Mouse (Mus musculus) neural tube, embryonic 14.5 days (tissue): ENCODE results near the gene Tbc1d9b. TPM values are rescaled to one million over a fixed set of nuclear protein-coding genes. Genes with fewer than 3 reads are reported as not detected.

Experiments
- ATAC-seq: fragments of 200-750 bp; cut with Nextera tagmentation; 2 replicates; pipeline ENCODE4 v1.8.0; 2017; ENCODE audit warnings: low read depth, mild to moderate bottlenecking, moderate TSS enrichment, moderate library complexity
- H3K27ac ChIP-seq: fragments of 300-500 bp; sonication (generic); 2 replicates; pipeline ENCODE4 v1.5.1; 2014; ENCODE audit warnings: low read depth, mild to moderate bottlenecking, control low read depth, low read length, moderate library complexity, mixed read lengths
- H3K27me3 ChIP-seq: fragments of 300-500 bp; sonication (generic); 2 replicates; pipeline ENCODE4 v1.6.1; 2014; ENCODE audit warnings: low read length; ENCODE audit not compliant: control insufficient read depth, insufficient read depth
- H3K36me3 ChIP-seq: fragments of 300-500 bp; sonication (generic); 2 replicates; pipeline ENCODE4 v1.6.1; 2014; ENCODE audit warnings: low read length, mixed read lengths; ENCODE audit not compliant: control insufficient read depth, insufficient read depth
- H3K4me1 ChIP-seq: fragments of 300-500 bp; sonication (generic); 2 replicates; pipeline ENCODE4 v1.6.1; 2014; ENCODE audit warnings: low read length; ENCODE audit not compliant: control insufficient read depth, insufficient read depth
- H3K4me2 ChIP-seq: fragments of 300-500 bp; sonication (generic); 2 replicates; pipeline ENCODE4 v1.6.1; 2014; ENCODE audit warnings: mild to moderate bottlenecking, low read depth, low read length, control low read depth
- H3K4me3 ChIP-seq: fragments of 300-500 bp; sonication (generic); 2 replicates; pipeline ENCODE4 v1.5.1; 2014; ENCODE audit warnings: low read depth, low read length, control low read depth, mixed read lengths
- H3K9ac ChIP-seq: fragments of 300-500 bp; sonication (generic); replicated peaks from 2 replicates; pipeline ENCODE4 v1.6.1; 2014; ENCODE audit warnings: low read depth, mild to moderate bottlenecking, control low read depth, low read length, mixed read lengths
- H3K9me3 ChIP-seq: fragments of 300-500 bp; sonication (generic); 2 replicates; pipeline ENCODE4 v1.6.1; 2016; ENCODE audit warnings: low read length; ENCODE audit not compliant: control insufficient read depth
- WGBS: fragments of 180-500 bp; shearing (Covaris S2); extraction: QIAGEN DNeasy Blood & Tissue Kit; methylation state at CpG from one replicate; pipeline ENCODE4 v1.1.7; 2014; 5-methylcytosine and 5-hydroxymethylcytosine counted together
- polyA plus RNA-seq: library from polyadenylated mRNA; unstranded; fragments of >200 nt; fragmentation: Nextera tagmentation; extraction: Ambion mirVana; gene quantifications from 2 replicates; pipeline ENCODE4 v1.2.1, GENCODE M21; 2014

The Tbc1d9b gene
- polyA plus RNA-seq = 30.3 and 42.5 TPM in 2 replicates

- peak; percentile 95 for ATAC-seq
Observed at GRCm38 (mm10) chr11:50130811-50131766, at the start of gene Tbc1d9b. TSS of gene Tbc1d9b (plus strand) at chr11:50131396.

GRCm38 (mm10) chr11:50086211-50086610, 45.0 kb upstream of the Tbc1d9b start:
- H3K4me1 ChIP-seq = peaks cover 2% of the 10 kb centered on the region; the same call in 1 of the 2 replicates
- peaks cover 14% of the 10 kb centered on the region for H3K36me3 ChIP-seq
- no peak overlapping the region for H3K4me3 ChIP-seq
- no peak for ATAC-seq
- H3K9ac ChIP-seq = no peak overlapping the region
- no peak overlapping the region for H3K4me2 ChIP-seq
- no peaks in the 10 kb centered on the region for H3K9me3 ChIP-seq
- WGBS = 93% methylated on average over 3 of the region's 3 CpGs
- no peak overlapping the region for H3K27ac ChIP-seq
- H3K27me3 ChIP-seq = no peaks in the 10 kb centered on the region

More at GRCm38 (mm10) chr11:50130811-50131766, at the start of gene Tbc1d9b:
- Histone ChIP-seq H3K4me1 (peaks cover 10% of the 10 kb centered on the region), H3K27me3 (no peaks in the 10 kb centered on the region), H3K27ac (peak within 1 kb of the TSS; percentile 91), H3K36me3 (no peaks in the 10 kb centered on the region), H3K4me3 (peak within 1 kb of the TSS; percentile 87), H3K9me3 (no peaks in the 10 kb centered on the region), H3K4me2 (peak within 1 kb of the TSS; percentile 69), H3K9ac (peak within 1 kb of the TSS; percentile 99)
- whole genome bisulfite sequencing = under 1% methylated on average over 56 of the region's 77 CpGs

GRCm38 (mm10) chr11:50089840-50090239, 41.4 kb upstream of the Tbc1d9b start:
- Histone ChIP-seq H3K4me2 (no peak overlapping the region), H3K9ac (no peak overlapping the region), H3K4me1 (peaks cover 3% of the 10 kb centered on the region; the same call in 1 of the 2 replicates), H3K27me3 (no peaks in the 10 kb centered on the region), H3K36me3 (peaks cover 25% of the 10 kb centered on the region), H3K27ac (no peak overlapping the region), H3K4me3 (no peak overlapping the region), H3K9me3 (no peaks in the 10 kb centered on the region)
- WGBS = 94% methylated on average over 1 of the region's 1 CpGs
- no peak for ATAC-seq

GRCm38 (mm10) chr11:50090982-50091675, 40.1 kb upstream of the Tbc1d9b start:
- no peak for ATAC-seq
- peaks cover 29% of the 10 kb centered on the region for H3K36me3 ChIP-seq
- H3K4me1 ChIP-seq = peaks cover 3% of the 10 kb centered on the region; the same call in 1 of the 2 replicates
- no peak overlapping the region for H3K27ac ChIP-seq
- no peak overlapping the region for H3K4me3 ChIP-seq
- H3K4me2 ChIP-seq = no peak overlapping the region
- 43% methylated on average over 5 of the region's 5 CpGs for WGBS
- H3K9me3 ChIP-seq = no peaks in the 10 kb centered on the region
- no peak overlapping the region for H3K9ac ChIP-seq
- H3K27me3 ChIP-seq = no peaks in the 10 kb centered on the region

- Histone ChIP-seq H3K36me3 (peaks cover 29% of the 10 kb centered on the region), H3K9ac (no peak overlapping the region), H3K4me2 (no peak overlapping the region), H3K27me3 (no peaks in the 10 kb centered on the region), H3K27ac (no peak overlapping the region), H3K4me3 (no peak overlapping the region), H3K4me1 (peaks cover 3% of the 10 kb centered on the region; the same call in 1 of the 2 replicates), H3K9me3 (no peaks in the 10 kb centered on the region)
- no peak for ATAC-seq
Observed at GRCm38 (mm10) chr11:50091681-50092080, 39.5 kb upstream of the Tbc1d9b start.

GRCm38 (mm10) chr11:50095661-50096060, 35.5 kb upstream of the Tbc1d9b start:
- no peak overlapping the region for H3K27ac ChIP-seq

GRCm38 (mm10) chr11:50097091-50097490, 34.1 kb upstream of the Tbc1d9b start:
- H3K36me3 ChIP-seq = peaks cover 21% of the 10 kb centered on the region; the same call in 1 of the 2 replicates
- no peak for ATAC-seq
- H3K9ac ChIP-seq = no peak overlapping the region
- no peaks in the 10 kb centered on the region for H3K4me1 ChIP-seq
- H3K27me3 ChIP-seq = no peaks in the 10 kb centered on the region
- H3K27ac ChIP-seq = no peak overlapping the region
- H3K9me3 ChIP-seq = no peaks in the 10 kb centered on the region
- WGBS = 96% methylated on average over 6 of the region's 6 CpGs
- no peak overlapping the region for H3K4me3 ChIP-seq
- no peak overlapping the region for H3K4me2 ChIP-seq

More at GRCm38 (mm10) chr11:50095661-50096060, 35.5 kb upstream of the Tbc1d9b start:
- WGBS = 94% methylated on average over 9 of the region's 9 CpGs
- Histone ChIP-seq H3K27me3 (no peaks in the 10 kb centered on the region), H3K4me2 (no peak overlapping the region), H3K4me1 (peaks cover 3% of the 10 kb centered on the region; the same call in 1 of the 2 replicates), H3K36me3 (peaks cover 21% of the 10 kb centered on the region; the same call in 1 of the 2 replicates), H3K9me3 (no peaks in the 10 kb centered on the region), H3K9ac (no peak overlapping the region), H3K4me3 (no peak overlapping the region)
- no peak for ATAC-seq

- Histone ChIP-seq H3K9me3 (no peaks in the 10 kb centered on the region), H3K27me3 (no peaks in the 10 kb centered on the region), H3K4me1 (no peaks in the 10 kb centered on the region), H3K27ac (no peak overlapping the region), H3K4me3 (no peak overlapping the region), H3K36me3 (peaks cover 16% of the 10 kb centered on the region; the same call in 1 of the 2 replicates), H3K4me2 (no peak overlapping the region), H3K9ac (no peak overlapping the region)
- 85% methylated on average over 8 of the region's 8 CpGs for WGBS
- ATAC-seq = no peak
Observed at GRCm38 (mm10) chr11:50098961-50099481, 32.2 kb upstream of the Tbc1d9b start.
